Mouse (Mus musculus) limb, embryonic 14.5 days (tissue): ENCODE data around the gene Dnajc8. TPM values are rescaled to one million over a fixed set of nuclear protein-coding genes. Genes with fewer than 3 reads are reported as not detected.
A peak's percentile ranks its signal among the peaks of the same experiment; 100 is the strongest.

Source experiments
- ATAC-seq: fragments of 200-750 bp; cut with Nextera tagmentation; 2 replicates; pipeline ENCODE4 v1.8.0; 2017; ENCODE audit warnings: low read depth, moderate number of reproducible peaks, moderate TSS enrichment; ENCODE audit not compliant: low FRiP score
- DNase-seq: peaks from one replicate; pipeline ENCODE4 v3.0.0-alpha.2; 2015; ENCODE audit warnings: low spot score
- H3K27ac ChIP-seq: fragments of 300-500 bp; sonication (generic); replicated peaks from 2 replicates; pipeline ENCODE4 v1.5.1; 2014; ENCODE audit warnings: low read depth, mild to moderate bottlenecking, low read length, moderate library complexity, mixed read lengths
- H3K27me3 ChIP-seq: fragments of 300-500 bp; sonication (generic); 2 replicates; pipeline ENCODE4 v1.6.1; 2014; ENCODE audit warnings: low read length, mixed read lengths; ENCODE audit not compliant: control insufficient read depth, insufficient read depth
- H3K36me3 ChIP-seq: fragments of 300-500 bp; sonication (generic); 2 replicates; pipeline ENCODE4 v1.6.1; 2014; ENCODE audit warnings: mild to moderate bottlenecking, low read length, moderate library complexity, mixed read lengths; ENCODE audit not compliant: control insufficient read depth, insufficient read depth
- H3K4me1 ChIP-seq: fragments of 300-500 bp; sonication (generic); 2 replicates; pipeline ENCODE4 v1.6.1; 2014; ENCODE audit warnings: antibody characterized with exemption, low read length, mixed read lengths; ENCODE audit not compliant: control insufficient read depth, insufficient read depth
- H3K4me2 ChIP-seq: fragments of 300-500 bp; sonication (generic); replicated peaks from 2 replicates; pipeline ENCODE4 v1.6.1; 2014; ENCODE audit warnings: low read depth, mild to moderate bottlenecking, low read length, moderate library complexity; ENCODE audit not compliant: severe bottlenecking
- H3K4me3 ChIP-seq: fragments of 300-500 bp; sonication (generic); replicated peaks from 2 replicates; pipeline ENCODE4 v1.5.1; 2014; ENCODE audit warnings: low read length
- H3K9ac ChIP-seq: fragments of 300-500 bp; sonication (generic); 2 replicates; pipeline ENCODE4 v1.6.1; 2014; ENCODE audit warnings: mild to moderate bottlenecking, low read depth, low read length, moderate library complexity; ENCODE audit not compliant: severe bottlenecking
- H3K9me3 ChIP-seq: fragments of 300-500 bp; sonication (generic); 2 replicates; pipeline ENCODE4 v1.6.1; 2016; ENCODE audit warnings: low read length; ENCODE audit not compliant: control insufficient read depth
- POLR2A ChIP-seq: fragments of 200-500 bp; IDR thresholded peaks from 2 replicates; pipeline ENCODE4 v1.8.0; 2012; ENCODE audit warnings: inconsistent platforms, mild to moderate bottlenecking, moderate library complexity, borderline replicate concordance; ENCODE audit not compliant: insufficient read depth, insufficient read length; ENCODE audit errors: extremely low read depth
- WGBS: fragments of 180-500 bp; shearing (Covaris S2); extraction: QIAGEN DNeasy Blood & Tissue Kit; methylation state at CpG from one replicate; pipeline ENCODE4 v1.1.7; 2014; 5-methylcytosine and 5-hydroxymethylcytosine counted together
- polyA plus RNA-seq, 2 experiments: library from polyadenylated mRNA; depleted of rRNA in 1 of 2; stranded (reverse) in 1 of 2; unstranded in 1 of 2; fragments of >200 nt; fragmentation: Nextera tagmentation in 1 of 2; extraction: Ambion mirVana in 1 of 2; gene quantifications; 2 replicates each; pipeline versions ENCODE4 v1.2.1 to v1.2.3; 2012 to 2014

Dnajc8 gene
- polyA plus RNA-seq, 2 experiments = 114 to 144 TPM

GRCm38 (mm10) chr4:132532981-132533916 lies 2.1 kb upstream of the Dnajc8 start, which contains the start of gene Atpif1:
Gene Atpif1 (minus strand): TSS chr4:132533659.
- peak within 1 kb of the TSS; percentile 75 for H3K9ac ChIP-seq
- peak; percentile 91 for ATAC-seq
- H3K27ac ChIP-seq = peak within 1 kb of the TSS; percentile 85
- no peaks in the 10 kb centered on the region for H3K27me3 ChIP-seq
- peak; percentile 93; the same call in 1 of the 2 replicates for TF ChIP-seq POLR2A
- H3K4me3 ChIP-seq = peak within 1 kb of the TSS; percentile 61
- peaks cover 11% of the 10 kb centered on the region for H3K4me1 ChIP-seq
- DNase-seq = peak; percentile 97
- peak within 1 kb of the TSS; percentile 76 for H3K4me2 ChIP-seq
- under 1% methylated on average over 62 of the region's 63 CpGs for WGBS
- peaks cover 26% of the 10 kb centered on the region for H3K36me3 ChIP-seq
- no peaks in the 10 kb centered on the region for H3K9me3 ChIP-seq

GRCm38 (mm10) chr4:132539481-132539880 lies 4.1 kb downstream of the Dnajc8 start:
- Histone ChIP-seq H3K4me3 (no peak overlapping the region), H3K9ac (no peak overlapping the region), H3K27me3 (no peaks in the 10 kb centered on the region), H3K36me3 (peaks cover 64% of the 10 kb centered on the region), H3K9me3 (no peaks in the 10 kb centered on the region), H3K27ac (no peak overlapping the region), H3K4me1 (peaks cover 8% of the 10 kb centered on the region), H3K4me2 (no peak overlapping the region)
- TF ChIP-seq POLR2A = no peak
- ATAC-seq = no peak
- 93% methylated on average over 5 of the region's 5 CpGs for WGBS
- no peak for DNase-seq

- Histone ChIP-seq H3K27me3 (no peaks in the 10 kb centered on the region), H3K9me3 (no peaks in the 10 kb centered on the region), H3K27ac (no peak overlapping the region), H3K36me3 (peaks cover 78% of the 10 kb centered on the region), H3K9ac (no peak overlapping the region), H3K4me3 (no peak overlapping the region), H3K4me1 (peaks cover 5% of the 10 kb centered on the region), H3K4me2 (no peak overlapping the region)
- DNase-seq = no peak
- TF ChIP-seq POLR2A = no peak
- whole genome bisulfite sequencing = 84% methylated on average over 4 of the region's 4 CpGs
- no peak for ATAC-seq
These were observed 6.1 kb downstream of the Dnajc8 start for GRCm38 (mm10) chr4:132541413-132541812.

GRCm38 (mm10) chr4:132542724-132543123 lies 7.4 kb downstream of the Dnajc8 start:
- WGBS = 65% methylated on average over 1 of the region's 1 CpGs
- TF ChIP-seq POLR2A = no peak
- Histone ChIP-seq H3K27me3 (no peaks in the 10 kb centered on the region), H3K4me1 (no peaks in the 10 kb centered on the region), H3K4me3 (no peak overlapping the region), H3K9me3 (no peaks in the 10 kb centered on the region), H3K4me2 (no peak overlapping the region), H3K27ac (no peak overlapping the region), H3K9ac (no peak overlapping the region), H3K36me3 (peaks cover 86% of the 10 kb centered on the region)
- no peak for DNase-seq
- no peak for ATAC-seq

- 42% methylated on average over 8 of the region's 8 CpGs for WGBS
- ATAC-seq (no peak; the same call in 1 of the 2 replicates), DNase-seq (peak; percentile 71)
- Histone ChIP-seq H3K9ac (no peak overlapping the region), H3K36me3 (peaks cover 92% of the 10 kb centered on the region), H3K27me3 (no peaks in the 10 kb centered on the region), H3K4me2 (no peak overlapping the region), H3K27ac (no peak overlapping the region), H3K4me3 (no peak overlapping the region), H3K9me3 (no peaks in the 10 kb centered on the region), H3K4me1 (no peaks in the 10 kb centered on the region)
- TF ChIP-seq POLR2A = no peak
These were observed 10.5 kb downstream of the Dnajc8 start for GRCm38 (mm10) chr4:132545851-132546250.
